Mouse (Mus musculus): ENCODE measurements around the gene Pygm.

Gene Pygm

GRCm38 (mm10) chr19:6409936-6410335 lies 25.7 kb downstream of the Pygm start:
- no peak for DNase-seq (ENCODE audit: extremely low spot score)

- DNase-seq (ENCODE audit: extremely low spot score) = no peak
Measured at GRCm38 (mm10) chr19:6412798-6413197, 28.6 kb downstream of the Pygm start.

GRCm38 (mm10) chr19:6415454-6415853 lies 31.3 kb downstream of the Pygm start:
- DNase-seq (ENCODE audit: extremely low spot score) = no peak

GRCm38 (mm10) chr19:6416124-6416770 lies 32.0 kb downstream of the Pygm start:
- DNase-seq (ENCODE audit: extremely low spot score) = peak; percentile 41

GRCm38 (mm10) chr19:6416894-6417761 lies 32.9 kb downstream of the Pygm start:
- DNase-seq (ENCODE audit: extremely low spot score) = no peak

- DNase-seq (ENCODE audit: extremely low spot score) = peak; percentile 88
Measured at GRCm38 (mm10) chr19:6418233-6418879, 34.2 kb downstream of the Pygm start, which contains the start of gene Nrxn2. Gene Nrxn2, plus strand, starts transcription at chr19:6418731.

GRCm38 (mm10) chr19:6418984-6419692 lies 34.9 kb downstream of the Pygm start:
- DNase-seq (ENCODE audit: extremely low spot score) = no peak

- DNase-seq (ENCODE audit: extremely low spot score) = no peak
Measured at GRCm38 (mm10) chr19:6419805-6420310, 35.7 kb downstream of the Pygm start.

GRCm38 (mm10) chr19:6420481-6421210 lies 36.4 kb downstream of the Pygm start:
- DNase-seq (ENCODE audit: extremely low spot score) = no peak

- no peak for DNase-seq (ENCODE audit: extremely low spot score)
Measured at GRCm38 (mm10) chr19:6421211-6421590, 37.0 kb downstream of the Pygm start.

GRCm38 (mm10) chr19:6422014-6422413 lies 37.8 kb downstream of the Pygm start:
- DNase-seq (ENCODE audit: extremely low spot score) = no peak

- DNase-seq (ENCODE audit: extremely low spot score) = no peak
Measured at GRCm38 (mm10) chr19:6423241-6423640, 39.0 kb downstream of the Pygm start.

GRCm38 (mm10) chr19:6424137-6424881 lies 40.1 kb downstream of the Pygm start:
- DNase-seq (ENCODE audit: extremely low spot score) = no peak

- DNase-seq (ENCODE audit: extremely low spot score) = no peak
Measured at GRCm38 (mm10) chr19:6425595-6425994, 41.4 kb downstream of the Pygm start.

- peak; percentile 76 for DNase-seq (ENCODE audit: extremely low spot score)
Measured at GRCm38 (mm10) chr19:6426703-6427500, 42.7 kb downstream of the Pygm start.

GRCm38 (mm10) chr19:6427653-6428434 lies 43.6 kb downstream of the Pygm start:
- no peak for DNase-seq (ENCODE audit: extremely low spot score)

GRCm38 (mm10) chr19:6428501-6429200 lies 44.5 kb downstream of the Pygm start:
- DNase-seq (ENCODE audit: extremely low spot score) = peak; percentile 60

- no peak for DNase-seq (ENCODE audit: extremely low spot score)
Measured at GRCm38 (mm10) chr19:6443016-6443415, 58.8 kb downstream of the Pygm start.

Data from embryo, embryonic 9.5 days (tissue).